Mouse (Mus musculus) retina, embryonic 14.5 days (tissue): ENCODE measurements around the gene Grn.

Source experiments
- DNase-seq: peaks from one replicate; pipeline ENCODE4 v3.0.0-alpha.2; 2015; ENCODE audit warnings: low spot score

The Grn gene

GRCm38 (mm10) chr11:102442089-102442488 is 12.0 kb downstream of the Grn start:
- no peak for DNase-seq

DNA sequence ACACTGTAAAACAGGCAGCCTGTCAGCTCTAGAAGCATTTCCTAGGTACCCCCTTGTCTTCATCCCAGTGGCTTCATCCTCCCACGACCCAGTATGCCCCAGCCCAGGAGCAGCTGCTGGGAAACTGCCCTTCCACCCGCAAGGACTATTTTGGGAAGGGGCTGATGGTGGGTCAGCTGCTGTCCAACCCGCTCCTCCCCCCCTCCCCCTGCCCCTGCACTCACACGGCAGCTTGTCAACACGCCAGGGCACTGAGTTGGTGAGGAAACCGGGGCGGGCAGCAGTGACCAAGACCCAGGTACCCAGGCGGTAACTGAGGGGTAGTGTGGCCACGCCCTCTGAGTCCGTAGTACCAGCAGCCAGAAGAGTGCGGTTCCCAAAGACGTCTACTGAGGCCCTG is 13.6 kb downstream of the Grn start:
- DNase-seq, result no peak

DNA sequence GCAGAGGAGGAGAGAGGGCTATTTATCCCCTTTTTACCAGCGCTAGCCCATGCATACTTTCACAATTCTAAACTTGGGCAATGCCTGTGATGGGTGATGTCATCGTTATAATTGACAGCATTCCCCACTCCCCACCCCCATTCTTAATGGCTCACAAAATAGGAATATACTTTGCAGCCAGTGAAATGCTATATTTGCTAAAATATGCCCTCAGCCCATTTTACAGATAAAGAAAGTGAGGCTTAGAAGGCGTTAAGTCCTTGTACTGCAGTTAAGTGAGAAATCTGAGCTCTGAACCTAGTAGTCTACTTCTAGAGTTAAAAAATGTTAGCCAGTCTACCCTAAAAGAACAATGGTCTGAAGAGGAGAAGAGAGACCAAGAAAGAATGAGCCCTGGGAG is 14.2 kb downstream of the Grn start:
- DNase-seq, result peak; percentile 20

DNA sequence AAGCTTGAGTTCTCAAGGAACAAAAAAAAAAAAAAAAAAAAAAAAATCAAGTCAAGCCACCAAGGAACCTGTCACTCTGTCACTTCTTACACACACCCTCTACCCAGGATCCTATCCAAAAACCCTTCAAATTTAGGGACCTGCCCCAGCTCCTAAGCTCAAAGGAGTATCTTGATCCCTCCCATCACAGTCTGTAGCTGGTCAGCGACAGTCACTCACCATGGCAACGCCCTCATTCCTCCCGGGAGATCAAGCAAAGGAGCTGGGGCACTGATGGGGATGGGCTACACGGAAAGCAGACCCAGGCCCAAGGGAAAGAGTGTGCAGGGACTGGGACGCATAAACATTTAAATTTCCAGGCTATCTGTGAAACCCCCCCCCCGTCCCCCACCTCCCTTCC is 14.7 kb downstream of the Grn start:
- DNase-seq, result peak; percentile 78

- peak; percentile 55 for DNase-seq
These were observed 15.3 kb downstream of the Grn start for GRCm38 (mm10) chr11:102445264-102445890.

DNA sequence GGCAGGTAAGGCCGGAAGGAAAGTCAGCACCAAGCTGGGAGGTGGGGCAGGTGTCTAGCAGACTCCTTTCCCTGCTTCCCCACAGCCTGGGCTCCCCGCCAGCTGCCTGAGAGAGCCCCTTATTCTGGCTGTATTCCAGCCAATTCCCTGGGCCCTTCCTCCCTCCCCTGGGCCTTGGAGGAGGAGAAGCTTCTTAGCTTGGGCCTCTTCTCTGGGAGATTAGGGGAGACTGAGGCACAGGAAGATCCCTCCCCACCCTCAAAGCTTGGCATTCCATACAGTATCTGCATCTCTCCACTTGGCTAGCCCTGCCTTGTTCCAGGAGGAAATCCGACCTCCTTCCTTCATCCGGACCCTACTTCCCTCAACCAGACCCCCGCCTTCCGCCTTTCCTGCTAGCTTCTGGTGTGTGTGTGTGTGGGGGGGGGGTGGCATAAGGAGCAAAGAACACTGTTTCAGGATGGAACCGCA is 15.8 kb downstream of the Grn start:
- DNase-seq, result no peak

- DNase-seq, result peak; percentile 69
These were observed 16.7 kb downstream of the Grn start for GRCm38 (mm10) chr11:102446581-102447461.

DNA sequence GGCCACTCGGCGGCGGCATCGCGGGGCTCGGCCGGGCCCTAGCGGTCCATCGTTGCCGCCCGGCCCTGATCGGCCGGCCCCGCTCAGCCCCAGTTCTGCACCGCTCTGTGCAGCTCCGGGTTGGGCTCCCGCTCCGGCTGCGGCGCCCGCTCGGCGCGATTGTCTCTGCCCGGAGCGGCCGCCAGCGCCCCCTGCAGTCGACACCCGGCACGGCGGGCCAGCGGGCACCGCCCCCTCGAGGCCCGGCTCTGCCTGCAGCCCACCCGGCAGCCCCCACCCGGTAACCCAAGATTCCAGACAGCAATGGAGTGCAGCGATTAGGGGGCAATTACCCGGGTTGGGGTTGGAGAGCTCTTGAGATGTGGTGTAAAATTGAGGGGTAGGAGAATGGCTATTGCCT is 17.4 kb downstream of the Grn start, which contains the start of gene Fam171a2:
Gene Fam171a2 (minus strand): TSS at position 186 of the 400 bp plus-strand sequence.
- peak; percentile 88 for DNase-seq

DNA sequence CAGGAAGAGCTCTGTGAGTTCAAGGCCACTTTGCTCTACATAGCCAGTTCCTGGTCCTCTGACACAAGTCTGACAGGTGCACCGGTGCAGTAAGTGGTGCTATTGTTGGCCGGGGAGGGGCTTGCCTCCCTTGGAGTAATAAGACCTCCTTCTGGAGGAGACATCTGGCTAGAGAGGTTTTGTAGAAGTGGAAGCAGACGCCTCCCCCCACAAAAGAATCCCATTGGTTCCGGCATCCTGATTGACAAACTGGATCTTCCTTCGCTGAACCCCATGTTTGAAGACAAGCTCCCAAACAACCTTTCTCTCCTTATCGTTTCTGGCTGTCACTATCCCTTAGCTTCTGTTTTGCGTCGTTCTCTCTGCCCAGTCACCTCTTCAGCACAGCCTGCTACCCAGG is 18.2 kb downstream of the Grn start:
- no peak for DNase-seq

- DNase-seq, result no peak
These were observed 19.2 kb downstream of the Grn start for GRCm38 (mm10) chr11:102449043-102450008.

GRCm38 (mm10) chr11:102453131-102453530 is 23.0 kb downstream of the Grn start:
- DNase-seq, result peak; percentile 44

- peak; percentile 93 for DNase-seq
These were observed 25.8 kb downstream of the Grn start for GRCm38 (mm10) chr11:102455740-102456396.

DNA sequence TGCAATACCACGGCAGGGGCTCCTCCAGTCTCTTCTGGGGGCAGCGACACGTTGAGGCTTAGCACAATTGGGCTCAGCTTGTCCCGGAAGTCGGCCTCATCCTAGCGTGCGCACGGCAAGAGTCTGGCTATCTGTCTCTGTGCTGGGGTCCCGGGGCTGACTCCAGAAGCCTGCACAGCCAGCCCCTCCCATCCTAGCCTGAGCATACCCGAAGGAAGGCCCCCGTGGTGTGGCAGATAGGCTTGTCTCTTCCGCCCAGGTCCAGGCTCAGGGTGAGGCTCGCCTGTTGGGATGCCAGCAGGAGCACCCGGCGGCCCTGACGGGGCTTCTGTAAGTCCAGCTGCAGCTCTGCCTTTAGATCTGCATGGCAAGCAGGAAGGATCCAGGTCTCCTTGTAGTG is 30.4 kb downstream of the Grn start:
- no peak for DNase-seq

- DNase-seq, result no peak
These were observed 31.6 kb downstream of the Grn start for GRCm38 (mm10) chr11:102461764-102462163.

DNA sequence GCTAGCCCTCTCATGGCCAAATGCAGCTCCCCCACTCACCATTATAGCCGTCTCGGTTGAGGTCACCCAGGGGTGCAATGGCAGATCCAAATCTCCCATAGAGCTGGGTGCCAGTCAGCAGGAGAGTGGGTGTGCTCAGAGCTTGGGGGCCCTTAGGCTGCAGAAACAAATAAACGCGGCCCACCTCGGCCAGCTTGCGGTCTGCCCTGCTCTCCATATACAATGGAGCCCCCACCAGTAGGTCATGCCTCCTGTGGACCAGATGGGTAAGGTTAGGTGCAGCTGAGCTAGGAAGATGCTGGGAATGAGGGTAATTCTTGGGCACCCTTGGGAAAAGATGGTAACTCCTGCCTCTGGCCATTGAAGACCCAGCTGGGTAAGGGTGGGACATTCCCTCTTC is 34.8 kb downstream of the Grn start:
- no peak for DNase-seq

GRCm38 (mm10) chr11:102465713-102466436 is 35.8 kb downstream of the Grn start:
- peak; percentile 39 for DNase-seq

DNA sequence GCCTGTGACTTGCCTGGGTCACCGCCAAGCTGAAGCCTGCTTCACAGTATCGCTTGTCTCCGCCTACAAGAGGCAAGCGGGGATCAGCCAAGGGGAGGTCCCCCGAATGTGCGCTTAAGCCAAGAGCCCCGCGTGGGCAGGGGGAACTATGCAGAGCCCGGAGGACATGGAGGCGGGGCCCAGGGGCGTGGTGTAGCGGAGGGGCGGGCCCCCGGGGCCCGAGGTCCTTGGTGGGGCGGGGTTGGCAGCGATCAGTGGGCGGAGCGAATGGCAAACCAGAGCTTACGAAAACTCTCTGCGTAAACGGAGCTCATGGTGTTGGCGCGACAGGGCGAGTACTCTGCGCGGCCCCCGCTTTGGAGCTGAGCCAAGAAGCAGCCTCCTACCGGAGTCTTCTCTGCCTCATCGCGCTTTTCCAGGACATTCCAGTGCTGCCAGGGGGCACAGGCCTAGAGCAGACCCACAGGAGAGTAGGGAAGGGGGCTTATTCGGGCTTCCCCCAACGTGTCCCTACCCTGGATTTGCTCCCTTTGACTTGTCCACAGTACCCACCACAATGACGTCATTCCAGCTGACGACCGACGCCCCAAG is 37.0 kb downstream of the Grn start:
- peak; percentile 92 for DNase-seq

DNA sequence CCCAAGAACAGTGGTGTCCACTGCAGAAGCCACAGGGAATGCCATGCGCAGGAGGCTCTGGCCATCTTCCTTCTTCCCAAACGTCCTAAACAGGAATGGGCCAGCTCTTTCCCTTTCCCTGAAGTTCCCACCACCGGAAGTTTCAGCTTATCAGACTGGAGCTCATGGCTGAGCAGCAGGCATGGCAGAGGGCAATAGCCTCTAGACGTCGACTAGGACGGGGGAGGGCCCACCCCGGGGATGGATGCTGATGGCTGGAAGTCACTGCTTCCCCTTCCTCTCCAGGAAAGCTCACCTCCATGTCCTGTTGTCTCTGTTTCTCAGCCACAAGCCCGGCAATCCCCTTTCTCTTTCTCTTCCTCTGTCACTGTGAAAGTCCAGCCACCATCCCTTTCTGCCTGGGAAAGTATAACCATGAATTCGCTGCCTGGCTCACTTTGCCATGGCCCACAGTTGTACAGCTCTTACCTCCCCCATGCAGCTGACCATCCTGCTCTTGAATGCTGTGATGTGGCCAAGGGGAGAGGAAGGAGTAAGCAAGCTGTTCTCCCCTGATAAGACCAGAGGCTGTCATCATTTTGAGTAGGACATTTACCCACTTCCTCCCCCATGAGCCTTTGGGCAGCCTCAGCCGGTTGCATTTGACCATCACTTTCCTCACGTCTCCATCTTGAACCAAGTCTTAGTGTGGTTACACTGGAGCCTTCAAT is 39.7 kb downstream of the Grn start, which contains the start of gene Itga2b:
Gene Itga2b (minus strand): TSS at position 475 of the 710 bp plus-strand sequence.
- DNase-seq, result no peak

DNA sequence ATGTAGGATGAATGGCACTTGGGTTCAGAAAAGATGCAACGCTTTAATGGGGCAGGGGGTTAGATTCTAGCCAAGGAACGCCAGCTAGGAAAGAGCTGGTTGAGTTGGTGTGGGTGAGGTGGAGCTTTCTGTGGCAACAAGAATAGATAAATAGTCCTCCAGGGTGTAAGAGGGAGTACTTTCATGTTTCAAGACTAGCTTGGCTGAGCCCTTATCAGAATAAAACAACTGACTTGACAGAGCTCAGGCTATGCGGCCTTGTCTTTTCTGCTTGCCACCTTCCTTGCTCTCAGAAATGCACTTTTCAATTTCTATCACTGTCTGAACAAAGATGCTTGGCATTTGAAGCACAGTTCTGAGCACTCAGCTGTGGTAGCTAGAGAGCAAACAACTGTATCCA is 44.9 kb downstream of the Grn start:
- no peak for DNase-seq

GRCm38 (mm10) chr11:102478671-102479070 is 48.6 kb downstream of the Grn start:
- no peak for DNase-seq
